Mouse (Mus musculus) cerebellum, adult 2 months (tissue): ENCODE data around the gene Asxl1. TPM values are rescaled to one million over a fixed set of nuclear protein-coding genes. Genes with fewer than 3 reads are reported as not detected.
A peak's percentile ranks its signal among the peaks of the same experiment; 100 is the strongest.

Experiments
- DNase-seq, 2 experiments: peaks; one replicate each; pipeline ENCODE4 v3.0.0; 2021
- H3K27ac ChIP-seq: fragments of 200-500 bp; 2 replicates; pipeline ENCODE4 v1.5.1; 2012; ENCODE audit warnings: low read length, control low read depth, inconsistent platforms; ENCODE audit not compliant: insufficient read depth
- H3K27me3 ChIP-seq: fragments of 200-500 bp; 2 replicates; pipeline ENCODE4 v1.6.1; 2012; ENCODE audit warnings: inconsistent platforms, mild to moderate bottlenecking, low read length, moderate library complexity; ENCODE audit not compliant: control insufficient read depth, insufficient read depth
- H3K4me1 ChIP-seq: fragments of 200-500 bp; 2 replicates; pipeline ENCODE4 v1.6.1; 2011; ENCODE audit warnings: low read length; ENCODE audit not compliant: control insufficient read depth, insufficient read depth
- H3K4me3 ChIP-seq: fragments of 200-500 bp; replicated peaks from 2 replicates; pipeline ENCODE3; 2011; ENCODE audit warnings: mild to moderate bottlenecking, low read depth, low read length, control low read depth; ENCODE audit not compliant: insufficient read depth
- CTCF ChIP-seq: fragments of 200-500 bp; IDR thresholded peaks from 2 replicates; pipeline ENCODE4 v1.5.1; 2011; ENCODE audit warnings: low read depth, mild to moderate bottlenecking, control low read depth, low read length, moderate library complexity, borderline replicate concordance; ENCODE audit not compliant: insufficient read depth
- POLR2A ChIP-seq: fragments of 200-500 bp; IDR thresholded peaks from 2 replicates; pipeline ENCODE4 v1.6.1; 2011; ENCODE audit warnings: low read length, control low read depth, borderline replicate concordance; ENCODE audit not compliant: insufficient read depth
- WGBS: fragments of 180-500 bp; shearing (Covaris S2); methylation state at CpG from one replicate; pipeline ENCODE4 v1.1.7; 2018; 5-methylcytosine and 5-hydroxymethylcytosine counted together
- polyA plus RNA-seq: library from polyadenylated mRNA; depleted of rRNA; stranded (reverse); fragments of >200 nt; gene quantifications from 2 replicates; pipeline ENCODE4 v1.2.3, GENCODE M21; 2012

Gene Asxl1
- polyA plus RNA-seq, 1 experiment: 21.8 TPM

DNA sequence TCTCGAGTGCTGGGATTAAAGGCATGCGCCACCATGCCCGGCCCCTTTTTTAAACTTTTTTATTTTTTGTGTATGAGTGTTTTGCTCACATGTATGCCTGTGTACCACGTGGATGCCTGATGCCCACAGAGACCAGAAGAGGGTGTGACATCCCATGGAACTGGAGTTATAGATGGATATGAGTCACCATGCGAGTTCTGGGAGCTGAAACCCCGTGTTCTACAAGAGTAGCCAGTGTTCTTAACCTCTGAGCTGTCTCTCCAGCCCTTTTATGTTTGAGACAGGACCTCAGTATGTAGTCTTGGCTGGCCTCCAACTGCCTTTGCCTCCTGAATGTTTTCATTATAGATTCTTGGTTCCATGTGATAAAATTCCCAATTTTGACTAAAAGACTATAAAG is 35.4 kb upstream of the Asxl1 start:
- H3K27ac ChIP-seq: no peak overlapping the region
- TF ChIP-seq POLR2A: no peak
- no peak for TF ChIP-seq CTCF
- no peak overlapping the region for H3K4me3 ChIP-seq
- H3K27me3 ChIP-seq: no peaks in the 10 kb centered on the region
- WGBS: 75% methylated on average over 6 of the region's 6 CpGs
- DNase-seq: no peak
- H3K4me1 ChIP-seq: peaks cover 4% of the 10 kb centered on the region; the same call in 1 of the 2 replicates

DNA sequence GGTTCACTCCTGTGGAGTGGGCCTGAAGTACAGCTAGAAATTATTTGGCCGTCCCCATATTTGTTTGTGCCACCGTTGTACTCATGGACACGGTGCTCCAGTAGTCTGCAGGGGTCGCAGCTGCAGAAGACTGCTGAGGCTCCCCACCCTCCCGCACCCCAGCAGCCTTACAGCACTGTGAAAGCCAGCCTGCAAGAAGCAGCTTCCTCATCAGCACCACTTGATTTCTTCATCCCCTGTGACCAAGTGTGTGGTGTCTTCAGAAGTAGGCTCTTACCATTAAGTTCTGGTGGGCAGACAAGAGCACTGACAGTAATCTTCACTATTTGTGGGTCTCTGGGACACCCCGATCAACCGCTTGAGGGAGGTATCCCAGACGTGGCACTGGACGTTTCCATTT is 32.7 kb upstream of the Asxl1 start:
- no peak for DNase-seq
- H3K27ac ChIP-seq: no peak overlapping the region
- H3K4me1 ChIP-seq: peaks cover 4% of the 10 kb centered on the region; the same call in 1 of the 2 replicates
- H3K4me3 ChIP-seq: no peak overlapping the region
- no peaks in the 10 kb centered on the region for H3K27me3 ChIP-seq
- WGBS: 90% methylated on average over 9 of the region's 9 CpGs
- TF ChIP-seq POLR2A (no peak), CTCF (no peak)

DNA sequence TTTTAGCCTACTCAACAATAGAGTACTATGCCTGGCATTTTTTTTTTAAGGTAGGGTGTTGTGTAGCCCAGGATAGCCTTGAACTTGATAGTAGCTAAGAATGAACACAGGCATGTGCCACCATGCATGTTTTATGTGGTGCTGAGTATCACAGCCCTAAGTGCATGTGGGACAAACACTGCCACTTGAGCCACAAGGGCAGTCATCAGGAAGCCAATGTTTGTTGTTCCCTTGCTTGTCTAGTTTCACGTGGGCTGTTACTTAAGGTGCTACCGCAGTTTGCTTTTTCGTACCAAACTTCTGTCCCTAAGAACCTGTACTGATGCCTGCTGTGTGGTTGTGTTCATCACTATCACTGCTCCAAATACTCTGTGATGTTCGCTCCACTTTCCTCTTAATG is 27.2 kb upstream of the Asxl1 start:
- H3K27ac ChIP-seq: no peak overlapping the region
- H3K4me3 ChIP-seq: no peak overlapping the region
- H3K4me1 ChIP-seq: no peaks in the 10 kb centered on the region
- WGBS: 92% methylated on average over 4 of the region's 4 CpGs
- no peaks in the 10 kb centered on the region for H3K27me3 ChIP-seq
- DNase-seq: no peak
- no peak for TF ChIP-seq POLR2A
- TF ChIP-seq CTCF: no peak

DNA sequence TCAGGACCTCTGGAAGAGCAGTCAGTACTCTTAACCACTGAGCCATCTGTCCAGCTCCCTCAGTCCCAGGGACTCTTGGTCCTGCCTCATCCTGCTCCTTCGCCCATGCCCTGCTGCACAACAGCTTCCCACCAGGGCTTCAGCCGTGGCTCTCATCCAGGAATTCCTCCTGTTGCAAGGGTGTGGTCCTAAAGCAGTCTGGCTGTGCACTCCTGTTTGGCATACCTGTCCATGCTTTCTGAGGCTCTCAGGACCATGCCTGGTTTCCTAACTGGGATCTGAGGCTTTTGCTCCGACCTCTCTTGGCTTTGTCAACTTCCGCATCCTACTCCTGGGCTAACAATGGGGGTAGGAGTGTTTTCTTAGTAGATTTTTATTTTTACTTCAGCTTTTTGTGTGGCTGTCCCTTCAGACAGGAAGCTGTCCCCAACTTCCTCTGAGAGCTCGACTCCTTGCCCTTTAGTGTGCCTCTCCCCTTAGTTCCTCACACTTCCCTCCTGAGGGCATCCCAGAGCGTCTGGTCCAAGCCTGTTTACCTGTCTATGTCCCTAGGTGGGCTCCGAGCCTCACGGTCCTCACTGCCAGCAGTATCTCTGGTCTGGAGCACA is 26.5 kb upstream of the Asxl1 start:
- WGBS: 86% methylated on average over 8 of the region's 8 CpGs
- Histone ChIP-seq H3K27me3 (no peaks in the 10 kb centered on the region), H3K4me1 (no peaks in the 10 kb centered on the region), H3K27ac (no peak overlapping the region), H3K4me3 (no peak overlapping the region)
- TF ChIP-seq CTCF: no peak
- TF ChIP-seq POLR2A: no peak
- DNase-seq: no peak

DNA sequence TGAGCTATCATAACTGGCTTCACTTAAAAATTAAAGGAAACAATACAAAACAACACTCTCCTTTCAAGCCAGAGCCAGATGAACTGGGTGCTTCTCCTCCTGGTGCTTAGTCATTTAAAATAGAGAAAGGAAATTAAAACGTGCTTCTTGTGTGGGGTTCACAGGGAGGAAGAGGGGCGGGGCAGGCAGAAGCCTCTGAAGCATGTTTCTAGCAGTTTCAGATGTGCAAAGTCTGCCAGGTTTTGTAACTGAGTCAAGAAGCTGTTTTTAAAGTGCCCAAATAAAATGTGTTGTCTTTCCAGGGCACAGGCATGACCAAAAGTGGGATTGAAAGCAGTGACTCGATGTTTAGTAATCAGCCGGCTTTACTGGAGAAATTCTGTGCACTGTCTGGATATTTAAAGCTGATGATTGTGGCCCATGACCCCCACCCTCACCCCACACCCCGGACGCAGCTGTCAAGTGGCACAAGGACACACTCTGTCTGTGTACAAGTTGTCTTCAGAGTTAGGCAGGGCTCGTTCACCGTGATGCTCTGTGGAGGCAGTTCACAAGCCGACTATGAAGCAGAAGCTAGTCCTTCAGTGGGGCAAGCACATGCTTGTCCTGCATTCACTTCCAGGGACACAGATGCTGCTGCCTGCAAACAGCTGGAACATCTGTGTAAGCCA is 19.8 kb upstream of the Asxl1 start:
- Histone ChIP-seq H3K27me3 (no peaks in the 10 kb centered on the region), H3K4me3 (no peak overlapping the region), H3K27ac (no peak overlapping the region), H3K4me1 (no peaks in the 10 kb centered on the region)
- DNase-seq: no peak
- 83% methylated on average over 9 of the region's 9 CpGs for WGBS
- TF ChIP-seq POLR2A: no peak
- TF ChIP-seq CTCF: no peak

DNA sequence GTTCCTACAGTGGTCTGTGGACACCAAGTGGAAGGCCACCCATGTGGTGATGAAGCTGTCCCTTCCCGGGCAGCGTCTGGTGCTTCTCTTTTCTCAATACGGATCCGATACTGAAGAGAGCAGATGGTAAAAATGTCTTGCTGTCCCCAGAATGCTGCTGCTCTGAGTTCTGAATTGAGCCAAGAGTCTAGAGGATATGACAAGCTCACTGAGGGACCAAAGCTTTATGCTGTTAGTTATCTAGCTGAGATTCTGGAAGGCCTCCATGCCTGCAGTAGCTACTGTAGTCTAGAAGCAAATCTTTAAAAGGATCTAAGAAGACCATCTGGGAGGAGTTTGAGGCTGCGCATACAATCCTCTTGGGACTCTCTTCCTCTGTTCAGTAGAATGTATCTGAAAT is 13.4 kb upstream of the Asxl1 start:
- 12% methylated on average over 5 of the region's 5 CpGs for WGBS
- DNase-seq: peak; percentile 40 to 68
- TF ChIP-seq CTCF (no peak), POLR2A (no peak)

DNA sequence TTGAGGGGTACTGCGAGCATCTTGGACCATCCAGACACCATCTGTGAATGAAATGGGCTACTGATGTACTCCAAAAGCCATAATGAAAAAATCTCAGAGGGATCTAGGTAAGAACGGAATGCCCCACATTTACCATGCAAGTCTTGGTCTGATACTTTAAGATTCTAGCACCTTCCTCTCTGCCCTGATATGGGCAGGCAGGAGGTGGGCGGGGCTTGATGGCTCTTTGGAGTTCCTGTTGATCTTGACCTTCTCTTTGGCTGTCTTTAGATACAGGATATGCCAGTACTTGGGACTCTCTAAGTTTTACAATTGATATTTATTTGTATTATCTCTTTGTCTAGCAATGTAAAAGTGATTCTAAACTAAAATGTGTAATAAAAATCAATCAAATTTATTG is 12.6 kb upstream of the Asxl1 start:
- DNase-seq: no peak
- 65% methylated on average over 3 of the region's 3 CpGs for WGBS
- H3K4me3 ChIP-seq: no peak overlapping the region

More for the DNA sequence above, 13.4 kb upstream of the Asxl1 start:
- peaks cover 11% of the 10 kb centered on the region for H3K4me1 ChIP-seq
- no peak overlapping the region for H3K4me3 ChIP-seq
- H3K27me3 ChIP-seq: no peaks in the 10 kb centered on the region
- H3K27ac ChIP-seq: peak overlapping the region; percentile 1; the same call in 1 of the 2 replicates

DNA sequence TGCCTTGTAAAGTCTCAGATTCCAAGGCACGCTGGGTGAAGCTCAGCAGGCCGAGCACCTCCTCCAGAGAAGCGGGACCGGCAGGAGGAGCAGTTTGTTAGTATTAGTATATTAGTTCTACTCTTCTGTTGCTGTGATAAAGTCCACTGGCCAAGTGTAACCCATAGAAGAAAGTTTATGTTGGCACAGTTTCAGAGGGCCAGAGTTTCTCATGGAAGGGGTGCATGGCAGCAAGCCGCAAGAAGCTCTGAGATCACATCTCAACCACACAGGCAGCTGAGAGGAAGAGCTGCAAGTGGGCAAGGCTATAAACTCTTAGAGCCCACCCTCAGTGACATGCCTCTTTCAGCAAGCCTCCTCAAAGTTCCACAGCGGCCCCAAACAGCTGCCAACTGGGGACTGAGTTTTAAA is 11.8 kb upstream of the Asxl1 start:
- H3K27ac ChIP-seq: no peak overlapping the region

More for the DNA sequence above, 12.6 kb upstream of the Asxl1 start:
- TF ChIP-seq POLR2A: no peak
- TF ChIP-seq CTCF: no peak
- no peaks in the 10 kb centered on the region for H3K27me3 ChIP-seq
- peaks cover 11% of the 10 kb centered on the region for H3K4me1 ChIP-seq
- peak overlapping the region; percentile 1; the same call in 1 of the 2 replicates for H3K27ac ChIP-seq

More for the DNA sequence above, 11.8 kb upstream of the Asxl1 start:
- Histone ChIP-seq H3K4me3 (no peak overlapping the region), H3K27me3 (no peaks in the 10 kb centered on the region), H3K4me1 (peaks cover 11% of the 10 kb centered on the region)
- DNase-seq: no peak
- 93% methylated on average over 6 of the region's 6 CpGs for WGBS
- no peak for TF ChIP-seq POLR2A
- TF ChIP-seq CTCF: no peak
